Mouse (Mus musculus) MEL (cell line): ENCODE results near the gene Mgst3.

Source experiments
- EP300 ChIP-seq, 2 experiments: IDR thresholded peaks; 2 replicates each; pipeline ENCODE4 v1.6.1; 2011; ENCODE audit warnings: improper control_type of control experiment in 2 of 2, low read length in 2 of 2, low read depth in 1 of 2, mild to moderate bottlenecking in 1 of 2
- NELFE ChIP-seq: IDR thresholded peaks from 2 replicates; pipeline ENCODE4 v1.6.1; 2011; ENCODE audit warnings: low read depth, low read length, improper control_type of control experiment
- POLR2A ChIP-seq, 2 experiments: IDR thresholded peaks; 2 replicates each; pipeline ENCODE4 v1.6.1; 2011 to 2012; ENCODE audit warnings: low read length in 2 of 2, mild to moderate bottlenecking in 2 of 2, control low read depth in 1 of 2, improper control_type of control experiment in 1 of 2, low read depth in 1 of 2, moderate library complexity in 1 of 2; ENCODE audit not compliant: control insufficient read depth in 1 of 2, insufficient read depth in 1 of 2, poor library complexity in 1 of 2
- TBP ChIP-seq: IDR thresholded peaks from 2 replicates; pipeline ENCODE4 v1.8.0; 2011; ENCODE audit warnings: low read depth, low read length, improper control_type of control experiment

DNA sequence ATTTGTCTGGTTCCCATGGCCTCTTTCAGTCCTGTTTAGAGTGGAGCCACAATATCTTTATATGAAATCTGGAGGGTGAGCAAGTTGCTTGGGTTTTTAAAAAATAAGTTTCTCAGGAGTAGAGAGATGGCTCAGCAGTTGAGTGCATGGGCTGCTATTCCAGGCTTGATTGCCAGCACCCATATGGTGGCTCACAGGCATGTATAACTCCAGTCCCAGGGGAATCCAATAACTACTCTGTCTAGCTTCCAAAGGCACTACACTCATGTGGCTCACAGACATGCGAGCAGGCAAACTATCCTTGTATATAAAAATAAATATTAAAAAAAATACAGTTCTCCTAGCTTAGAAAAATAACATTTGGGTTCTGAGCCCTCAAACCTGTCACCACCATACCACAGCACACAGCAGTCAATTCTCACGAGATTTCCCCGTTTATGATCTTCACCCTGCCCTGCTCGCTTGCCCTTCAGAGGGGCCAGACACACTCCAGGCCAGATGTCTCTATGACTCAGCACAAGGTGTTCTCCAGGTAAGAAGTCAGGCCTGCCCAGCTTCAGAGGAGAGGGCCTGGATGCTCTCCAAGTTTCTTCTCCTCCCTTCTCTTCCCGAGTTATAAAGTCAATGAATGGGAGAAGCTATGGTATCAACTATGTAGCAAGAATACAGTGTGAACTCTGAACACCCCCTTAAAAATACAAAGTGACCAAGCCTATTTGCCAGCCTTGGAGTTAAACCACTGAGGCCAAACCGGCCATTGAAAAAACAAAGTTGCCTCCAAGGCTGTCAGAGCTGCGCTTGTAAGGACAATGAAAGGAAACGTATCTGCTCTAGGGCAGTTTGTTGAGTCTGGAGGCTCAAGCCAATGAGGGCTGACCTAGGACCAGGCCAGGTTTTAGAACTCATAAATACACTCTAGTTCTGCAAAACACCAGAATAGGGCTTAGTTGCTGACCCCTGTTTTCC, 12.3 kb downstream of the Mgst3 start:
- TF ChIP-seq NELFE (no peak), TBP (no peak), EP300 (IDR thresholded peaks at IDR 0.05; ENCODE audit: low read depth in 1 of 2, low read length in 2 of 2) (no peak), POLR2A (IDR thresholded peaks at IDR 0.05; ENCODE audit: control insufficient read depth in 1 of 2, insufficient read depth in 1 of 2, low read depth in 1 of 2, low read length in 2 of 2, poor library complexity in 1 of 2) (no peak)
